Mouse (Mus musculus) midbrain, embryonic 13.5 days (tissue): ENCODE measurements around the gene Necab2. TPM values are rescaled to one million over a fixed set of nuclear protein-coding genes. Genes with fewer than 3 reads are reported as not detected.
A peak's percentile ranks its signal among the peaks of the same experiment; 100 is the strongest.

Source experiments
- ATAC-seq: fragments of 200-750 bp; cut with Nextera tagmentation; 2 replicates; pipeline ENCODE4 v1.8.0; 2017; ENCODE audit warnings: mild to moderate bottlenecking, moderate TSS enrichment, moderate library complexity
- H3K27ac ChIP-seq: fragments of 300-500 bp; sonication (generic); 2 replicates; pipeline ENCODE4 v1.5.1; 2015; ENCODE audit warnings: inconsistent platforms, mild to moderate bottlenecking, moderate library complexity
- H3K27me3 ChIP-seq: fragments of 300-500 bp; sonication (generic); 2 replicates; pipeline ENCODE4 v1.6.1; 2015; ENCODE audit warnings: mild to moderate bottlenecking, inconsistent platforms
- H3K36me3 ChIP-seq: fragments of 300-500 bp; sonication (generic); 2 replicates; pipeline ENCODE4 v1.6.1; 2015; ENCODE audit warnings: mild to moderate bottlenecking, inconsistent platforms
- H3K4me1 ChIP-seq: fragments of 300-500 bp; sonication (generic); replicated peaks from 2 replicates; pipeline ENCODE4 v1.6.1; 2015; ENCODE audit warnings: inconsistent platforms
- H3K4me2 ChIP-seq: fragments of 300-500 bp; sonication (generic); replicated peaks from 2 replicates; pipeline ENCODE4 v1.6.1; 2015; ENCODE audit warnings: moderate library complexity, mild to moderate bottlenecking, inconsistent platforms
- H3K4me3 ChIP-seq: fragments of 300-500 bp; sonication (generic); replicated peaks from 2 replicates; pipeline ENCODE4 v1.5.1; 2015; ENCODE audit warnings: mild to moderate bottlenecking, inconsistent platforms
- H3K9ac ChIP-seq: fragments of 300-500 bp; sonication (generic); replicated peaks from 2 replicates; pipeline ENCODE4 v1.6.1; 2015; ENCODE audit warnings: mild to moderate bottlenecking, inconsistent platforms
- H3K9me3 ChIP-seq: fragments of 300-500 bp; sonication (generic); 2 replicates; pipeline ENCODE4 v1.6.1; 2016; ENCODE audit warnings: mild to moderate bottlenecking, inconsistent platforms
- WGBS: fragments of 180-500 bp; shearing (Covaris S2); methylation state at CpG from one replicate; pipeline ENCODE4 v1.1.7; 2015; 5-methylcytosine and 5-hydroxymethylcytosine counted together
- polyA plus RNA-seq: library from polyadenylated mRNA; unstranded; fragments of >200 nt; fragmentation: Nextera tagmentation; extraction: Ambion mirVana; gene quantifications from 2 replicates; pipeline ENCODE4 v1.2.1, GENCODE M21; 2015

The Necab2 gene
- polyA plus RNA-seq, 1 experiment from 2014 or later: 37.6 TPM

GRCm38 (mm10) chr8:119440250-119440951 lies 6.1 kb upstream of the Necab2 start:
- Histone ChIP-seq H3K27me3 (peaks cover 23% of the 10 kb centered on the region; the same call in 1 of the 2 replicates), H3K36me3 (no peaks in the 10 kb centered on the region), H3K4me3 (no peak overlapping the region), H3K9ac (no peak overlapping the region), H3K4me1 (peaks cover 14% of the 10 kb centered on the region), H3K9me3 (no peaks in the 10 kb centered on the region), H3K4me2 (no peak overlapping the region; the same call in 1 of the 2 replicates), H3K27ac (no peak overlapping the region)
- ATAC-seq: peak; percentile 69
- 14% methylated on average over 16 of the region's 16 CpGs for WGBS

- Histone ChIP-seq H3K36me3 (no peaks in the 10 kb centered on the region), H3K9ac (no peak overlapping the region; the same call in 1 of the 2 replicates), H3K27ac (no peak overlapping the region), H3K4me3 (no peak overlapping the region), H3K4me2 (no peak overlapping the region), H3K27me3 (peaks cover 27% of the 10 kb centered on the region; the same call in 1 of the 2 replicates), H3K4me1 (peaks cover 14% of the 10 kb centered on the region), H3K9me3 (no peaks in the 10 kb centered on the region)
- WGBS: 59% methylated on average over 1 of the region's 1 CpGs
- peak; percentile 32; the same call in 1 of the 2 replicates for ATAC-seq
These were observed 5.6 kb upstream of the Necab2 start for GRCm38 (mm10) chr8:119440952-119441270.

GRCm38 (mm10) chr8:119442013-119442412 lies 4.5 kb upstream of the Necab2 start:
- H3K9ac ChIP-seq: no peak overlapping the region
- no peak overlapping the region for H3K4me3 ChIP-seq
- H3K4me1 ChIP-seq: peaks cover 19% of the 10 kb centered on the region
- H3K9me3 ChIP-seq: no peaks in the 10 kb centered on the region
- no peak overlapping the region for H3K27ac ChIP-seq
- 71% methylated on average over 5 of the region's 5 CpGs for WGBS
- ATAC-seq: no peak
- H3K4me2 ChIP-seq: no peak overlapping the region
- peaks cover 27% of the 10 kb centered on the region; the same call in 1 of the 2 replicates for H3K27me3 ChIP-seq
- H3K36me3 ChIP-seq: no peaks in the 10 kb centered on the region

- no peak overlapping the region for H3K27ac ChIP-seq
- no peak overlapping the region for H3K4me2 ChIP-seq
- H3K9ac ChIP-seq: no peak overlapping the region
- H3K9me3 ChIP-seq: no peaks in the 10 kb centered on the region
- peaks cover 27% of the 10 kb centered on the region for H3K4me1 ChIP-seq
- H3K36me3 ChIP-seq: no peaks in the 10 kb centered on the region
- no peak for ATAC-seq
- no peak overlapping the region for H3K4me3 ChIP-seq
- peaks cover 28% of the 10 kb centered on the region for H3K27me3 ChIP-seq
- 92% methylated on average over 8 of the region's 8 CpGs for WGBS
These were observed 3.5 kb upstream of the Necab2 start for GRCm38 (mm10) chr8:119442970-119443369.

GRCm38 (mm10) chr8:119446990-119447780 lies 666 bp downstream of the Necab2 start:
- H3K4me3 ChIP-seq: peak overlapping the region; percentile 60
- H3K36me3 ChIP-seq: no peaks in the 10 kb centered on the region
- peaks cover 21% of the 10 kb centered on the region for H3K4me1 ChIP-seq
- peaks cover 40% of the 10 kb centered on the region for H3K27me3 ChIP-seq
- H3K9ac ChIP-seq: peak overlapping the region; percentile 77
- H3K4me2 ChIP-seq: peak overlapping the region; percentile 83
- ATAC-seq: peak; percentile 68
- H3K9me3 ChIP-seq: no peaks in the 10 kb centered on the region
- WGBS: under 1% methylated on average over 56 of the region's 80 CpGs
- no peak overlapping the region for H3K27ac ChIP-seq

- Histone ChIP-seq H3K27ac (no peak overlapping the region), H3K4me2 (peak overlapping the region; percentile 83), H3K27me3 (peaks cover 34% of the 10 kb centered on the region), H3K36me3 (no peaks in the 10 kb centered on the region), H3K9ac (peak overlapping the region; percentile 77), H3K4me1 (peaks cover 21% of the 10 kb centered on the region), H3K4me3 (peak overlapping the region; percentile 60), H3K9me3 (no peaks in the 10 kb centered on the region)
- 1% methylated on average over 17 of the region's 17 CpGs for WGBS
- ATAC-seq: peak; percentile 6
These were observed 1.3 kb downstream of the Necab2 start for GRCm38 (mm10) chr8:119447781-119448170.

GRCm38 (mm10) chr8:119449627-119450026 lies 3.1 kb downstream of the Necab2 start:
- ATAC-seq: no peak
- 79% methylated on average over 12 of the region's 12 CpGs for WGBS
- H3K9ac ChIP-seq: peak overlapping the region; percentile 14

GRCm38 (mm10) chr8:119451131-119451530 lies 4.6 kb downstream of the Necab2 start:
- Histone ChIP-seq H3K9me3 (no peaks in the 10 kb centered on the region), H3K9ac (no peak overlapping the region), H3K4me1 (peaks cover 19% of the 10 kb centered on the region), H3K4me3 (no peak overlapping the region), H3K36me3 (0 out of 2 replicates have a peak, but pooled peaks cover 3% of the 10 kb centered on the region), H3K27ac (no peak overlapping the region), H3K27me3 (peaks cover 21% of the 10 kb centered on the region), H3K4me2 (no peak overlapping the region)
- ATAC-seq: no peak
- WGBS: 93% methylated on average over 4 of the region's 4 CpGs

More at GRCm38 (mm10) chr8:119449627-119450026, 3.1 kb downstream of the Necab2 start:
- H3K9me3 ChIP-seq: no peaks in the 10 kb centered on the region
- peak overlapping the region; percentile 83; the same call in 1 of the 2 replicates for H3K4me2 ChIP-seq
- 0 out of 2 replicates have a peak, but pooled peaks cover 3% of the 10 kb centered on the region for H3K36me3 ChIP-seq
- no peak overlapping the region for H3K4me3 ChIP-seq
- H3K27me3 ChIP-seq: peaks cover 32% of the 10 kb centered on the region
- no peak overlapping the region for H3K27ac ChIP-seq
- peaks cover 21% of the 10 kb centered on the region for H3K4me1 ChIP-seq

- WGBS: 88% methylated on average over 5 of the region's 5 CpGs
- H3K4me3 ChIP-seq: no peak overlapping the region
- peaks cover 9% of the 10 kb centered on the region; the same call in 1 of the 2 replicates for H3K4me1 ChIP-seq
- peaks cover 21% of the 10 kb centered on the region for H3K27me3 ChIP-seq
- no peak overlapping the region for H3K9ac ChIP-seq
- H3K4me2 ChIP-seq: no peak overlapping the region
- no peak for ATAC-seq
- H3K27ac ChIP-seq: no peak overlapping the region
- H3K36me3 ChIP-seq: 0 out of 2 replicates have a peak, but pooled peaks cover 3% of the 10 kb centered on the region
- no peaks in the 10 kb centered on the region for H3K9me3 ChIP-seq
These were observed 6.4 kb downstream of the Necab2 start for GRCm38 (mm10) chr8:119452919-119453318.

GRCm38 (mm10) chr8:119456045-119456444 lies 9.5 kb downstream of the Necab2 start:
- H3K4me2 ChIP-seq: no peak overlapping the region
- H3K4me1 ChIP-seq: peaks cover 16% of the 10 kb centered on the region
- no peaks in the 10 kb centered on the region for H3K9me3 ChIP-seq
- WGBS: 91% methylated on average over 5 of the region's 5 CpGs
- H3K27me3 ChIP-seq: no peaks in the 10 kb centered on the region
- 0 out of 2 replicates have a peak, but pooled peaks cover 3% of the 10 kb centered on the region for H3K36me3 ChIP-seq
- H3K4me3 ChIP-seq: no peak overlapping the region
- no peak overlapping the region for H3K27ac ChIP-seq
- no peak for ATAC-seq
- no peak overlapping the region for H3K9ac ChIP-seq

- 25% methylated on average over 16 of the region's 16 CpGs for WGBS
- H3K4me2 ChIP-seq: peak overlapping the region; percentile 25
- 0 out of 2 replicates have a peak overlapping the region, but pooled peaks have one; percentile 19 for H3K9ac ChIP-seq
These were observed 13.2 kb downstream of the Necab2 start for GRCm38 (mm10) chr8:119459724-119460123.

GRCm38 (mm10) chr8:119461356-119461755 lies 14.8 kb downstream of the Necab2 start:
- H3K27ac ChIP-seq: no peak overlapping the region
- H3K9me3 ChIP-seq: no peaks in the 10 kb centered on the region
- ATAC-seq: no peak
- H3K27me3 ChIP-seq: peaks cover 12% of the 10 kb centered on the region
- H3K4me3 ChIP-seq: no peak overlapping the region
- H3K4me2 ChIP-seq: no peak overlapping the region
- no peak overlapping the region for H3K9ac ChIP-seq
- 68% methylated on average over 9 of the region's 9 CpGs for WGBS
- no peaks in the 10 kb centered on the region for H3K36me3 ChIP-seq
- H3K4me1 ChIP-seq: peaks cover 56% of the 10 kb centered on the region

More at GRCm38 (mm10) chr8:119459724-119460123, 13.2 kb downstream of the Necab2 start:
- Histone ChIP-seq H3K9me3 (no peaks in the 10 kb centered on the region), H3K4me1 (peaks cover 39% of the 10 kb centered on the region), H3K4me3 (no peak overlapping the region), H3K27ac (peak overlapping the region; percentile 70), H3K36me3 (no peaks in the 10 kb centered on the region), H3K27me3 (peaks cover 2% of the 10 kb centered on the region; the same call in 1 of the 2 replicates)
- ATAC-seq: peak; percentile 66
